Mouse (Mus musculus): ENCODE measurements around the gene Rangap1. TPM values are rescaled to one million over a fixed set of nuclear protein-coding genes. Genes with fewer than 3 reads are reported as not detected.
"Not testable (repeated sequence)": the region's sequence is repeated elsewhere in the genome, so short reads cannot be mapped to it uniquely, and the experiment has no call there.

Gene Rangap1
- total RNA-seq, 2 experiments from 2014 or later: 24.8 to 27.8 TPM

GRCm38 (mm10) chr15:81701350-81701749 is 44.0 kb downstream of the Rangap1 start:
- intact Hi-C loops (cut with DNase I; ENCODE audit: low total_unique reads); DNase-seq: not testable (repeated sequence)

DNA sequence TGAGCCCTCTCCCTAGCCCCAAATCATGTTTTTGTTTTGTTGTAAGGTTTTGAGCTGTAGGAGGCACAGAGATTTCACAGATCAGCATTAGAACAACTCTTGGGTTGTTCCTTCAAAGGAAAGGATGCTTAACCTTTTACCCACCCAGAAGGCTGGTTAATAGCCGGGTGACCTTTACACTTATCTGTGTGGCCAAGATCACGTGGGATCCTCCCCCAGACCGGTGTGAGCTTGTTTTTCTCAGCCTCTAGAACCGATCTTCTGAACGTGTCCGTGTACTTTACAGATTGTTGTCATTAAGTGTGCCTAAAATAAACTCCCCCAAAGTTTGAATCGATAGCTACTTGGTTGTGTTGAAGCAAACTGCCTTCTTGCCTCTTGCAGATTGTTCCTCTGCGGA is 44.7 kb downstream of the Rangap1 start:
- intact Hi-C loops (cut with DNase I; ENCODE audit: low total_unique reads): no loop called here
- no peak for DNase-seq

GRCm38 (mm10) chr15:81700161-81700560 is 45.2 kb downstream of the Rangap1 start:
- intact Hi-C loops (cut with DNase I; ENCODE audit: low total_unique reads): no loop called here
- no peak for DNase-seq

GRCm38 (mm10) chr15:81698532-81698931 is 46.8 kb downstream of the Rangap1 start:
- intact Hi-C loops (cut with DNase I; ENCODE audit: low total_unique reads): no loop called here

GRCm38 (mm10) chr15:81697847-81698246 is 47.5 kb downstream of the Rangap1 start:
- intact Hi-C loops (cut with DNase I; ENCODE audit: low total_unique reads): no loop called here
- DNase-seq: no peak

More at GRCm38 (mm10) chr15:81698532-81698931, 46.8 kb downstream of the Rangap1 start:
- DNase-seq: no peak

- no peak for DNase-seq
- intact Hi-C loops (cut with DNase I; ENCODE audit: low total_unique reads): no loop called here
These were observed 48.2 kb downstream of the Rangap1 start, which contains the start of gene Chadl for GRCm38 (mm10) chr15:81697175-81697574. TSS of gene Chadl (minus strand) at chr15:81697287.

GRCm38 (mm10) chr15:81694891-81695290 is 50.4 kb downstream of the Rangap1 start:
- DNase-seq: no peak
- intact Hi-C loops (cut with DNase I; ENCODE audit: low total_unique reads): no loop called here

DNA sequence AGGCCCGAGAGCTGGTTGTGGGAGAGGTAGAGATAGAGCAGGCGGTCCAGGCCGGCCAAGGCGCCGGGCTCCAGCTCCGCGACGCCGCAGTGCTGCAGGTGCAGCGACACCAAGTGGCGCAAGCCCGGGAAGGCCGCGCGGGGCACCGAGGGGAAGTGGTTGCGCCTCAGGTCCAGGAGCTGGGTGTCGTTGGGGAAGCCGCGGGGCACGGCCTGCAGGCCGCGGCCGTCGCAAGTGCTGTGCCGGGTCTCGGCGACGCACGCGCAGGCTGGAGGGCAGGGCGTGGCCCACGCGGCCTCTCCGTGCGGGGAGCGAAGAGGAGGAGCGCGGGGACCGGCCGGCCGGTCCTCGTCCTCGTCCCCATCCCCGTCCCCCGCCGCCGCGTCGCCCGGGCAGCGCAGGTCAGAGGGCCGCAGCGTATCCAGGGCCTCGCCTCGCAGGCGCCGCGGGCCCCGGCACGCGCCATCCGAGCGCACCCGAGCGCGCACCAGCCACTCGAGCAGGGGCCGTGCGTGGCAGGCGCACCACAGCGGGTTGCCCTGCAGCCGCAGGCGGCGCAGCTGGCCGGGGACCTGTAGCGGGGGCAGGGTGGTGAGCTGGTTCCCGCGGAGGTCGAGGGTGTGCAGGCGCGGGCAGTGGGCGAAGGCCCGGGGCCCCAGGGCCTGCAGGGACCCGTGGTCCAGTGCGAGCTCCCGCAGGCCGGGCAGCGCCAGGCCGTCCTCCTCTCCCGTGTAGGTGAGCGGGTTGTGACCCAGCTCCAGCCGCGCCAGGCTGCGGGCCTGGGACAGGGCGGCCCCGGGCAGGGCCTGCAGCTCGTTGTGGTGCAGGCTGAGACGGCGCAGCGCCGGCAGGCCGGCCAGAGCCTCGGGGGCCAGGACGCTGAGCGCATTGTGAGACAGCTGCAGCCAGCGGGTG is 51.1 kb downstream of the Rangap1 start:
- DNase-seq: peak; percentile 87
- intact Hi-C loops (cut with DNase I; ENCODE audit: low total_unique reads): no loop called here

DNA sequence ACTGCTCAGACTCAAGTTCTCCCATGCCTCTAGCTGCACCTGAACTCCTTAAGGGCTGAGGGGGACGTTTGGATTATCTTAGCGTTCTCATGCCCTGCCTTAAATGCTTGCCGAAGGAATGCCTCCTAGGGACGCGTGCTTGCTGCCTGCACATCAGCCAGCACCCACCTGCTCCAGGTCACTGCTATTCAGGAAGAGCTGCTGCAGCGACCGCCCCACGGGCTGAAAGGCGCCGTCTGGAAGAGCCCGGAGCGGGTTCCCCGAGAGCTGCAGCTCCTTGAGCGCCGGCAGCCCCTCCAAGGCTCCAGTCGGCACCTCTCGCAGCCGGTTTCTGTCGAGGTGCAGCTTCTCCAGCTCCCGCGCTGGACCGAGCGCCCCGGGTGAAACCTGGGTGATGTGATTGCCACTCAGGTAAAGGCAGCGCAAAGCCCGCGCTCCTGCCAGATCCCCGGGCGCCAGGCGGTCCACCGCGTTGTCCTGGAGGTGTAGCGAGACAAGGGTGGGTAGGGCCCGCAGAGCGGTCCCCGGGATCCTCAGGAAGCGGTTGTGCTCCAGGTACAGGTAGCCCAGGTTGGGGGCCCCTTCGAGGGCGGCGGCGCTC is 51.9 kb downstream of the Rangap1 start:
- no peak for DNase-seq
- intact Hi-C loops (cut with DNase I; ENCODE audit: low total_unique reads): no loop called here

DNA sequence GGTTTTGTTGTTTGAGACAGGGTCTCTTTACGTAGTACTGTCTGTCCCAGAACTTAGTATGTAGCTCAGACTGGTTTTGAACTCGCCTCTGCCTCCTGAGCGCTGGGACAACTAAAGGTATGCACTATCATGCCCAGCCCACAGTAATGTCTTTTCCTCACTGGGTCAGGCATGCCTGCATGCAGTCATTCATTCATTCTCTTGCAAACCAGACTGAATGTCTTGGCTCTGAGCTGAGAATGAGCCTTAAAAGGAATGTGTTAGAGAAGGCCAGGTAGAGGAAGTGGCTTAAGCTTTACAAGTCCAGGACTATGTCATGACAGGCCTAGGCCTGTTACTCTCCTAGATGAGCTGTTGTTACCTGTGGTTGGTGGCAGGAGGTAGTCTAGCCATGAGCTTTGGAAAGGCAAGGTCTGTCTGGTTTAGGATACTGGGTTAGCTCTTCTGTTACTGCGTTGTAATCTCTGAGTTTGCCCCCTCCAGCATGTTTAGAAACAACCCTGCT is 65.0 kb downstream of the Rangap1 start:
- no peak for DNase-seq
- intact Hi-C loops (cut with DNase I; ENCODE audit: low total_unique reads): no loop called here

GRCm38 (mm10) chr15:81676637-81677036 is 68.7 kb downstream of the Rangap1 start:
- intact Hi-C loops (cut with DNase I; ENCODE audit: low total_unique reads): no loop called here
- DNase-seq: no peak

DNA sequence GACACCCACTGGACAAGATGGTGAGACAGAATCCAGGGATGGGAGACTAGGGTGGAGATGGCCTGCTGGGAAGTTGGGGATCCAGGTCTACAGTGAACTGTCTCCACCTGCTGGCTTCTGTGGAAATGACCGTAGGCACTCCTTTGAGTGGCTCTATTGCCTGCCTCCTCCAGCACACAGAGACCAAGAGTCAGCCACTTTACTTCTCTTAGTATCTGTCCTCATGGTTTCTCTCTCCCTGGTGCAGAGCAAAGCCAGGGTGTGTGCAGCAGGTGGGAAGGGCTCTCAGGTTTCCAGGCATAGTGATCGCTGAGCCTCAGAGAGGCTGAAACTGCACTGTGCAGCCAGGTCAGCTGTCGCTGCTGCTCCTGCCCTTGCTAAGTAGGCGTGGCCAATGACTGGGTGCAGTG is 75.1 kb downstream of the Rangap1 start:
- intact Hi-C loops (cut with DNase I; ENCODE audit: low total_unique reads): no loop called here
- peak; percentile 35 for DNase-seq

- intact Hi-C loops (cut with DNase I; ENCODE audit: low total_unique reads): no loop called here
- DNase-seq: no peak
These were observed 78.4 kb downstream of the Rangap1 start for GRCm38 (mm10) chr15:81666957-81667356.

DNA sequence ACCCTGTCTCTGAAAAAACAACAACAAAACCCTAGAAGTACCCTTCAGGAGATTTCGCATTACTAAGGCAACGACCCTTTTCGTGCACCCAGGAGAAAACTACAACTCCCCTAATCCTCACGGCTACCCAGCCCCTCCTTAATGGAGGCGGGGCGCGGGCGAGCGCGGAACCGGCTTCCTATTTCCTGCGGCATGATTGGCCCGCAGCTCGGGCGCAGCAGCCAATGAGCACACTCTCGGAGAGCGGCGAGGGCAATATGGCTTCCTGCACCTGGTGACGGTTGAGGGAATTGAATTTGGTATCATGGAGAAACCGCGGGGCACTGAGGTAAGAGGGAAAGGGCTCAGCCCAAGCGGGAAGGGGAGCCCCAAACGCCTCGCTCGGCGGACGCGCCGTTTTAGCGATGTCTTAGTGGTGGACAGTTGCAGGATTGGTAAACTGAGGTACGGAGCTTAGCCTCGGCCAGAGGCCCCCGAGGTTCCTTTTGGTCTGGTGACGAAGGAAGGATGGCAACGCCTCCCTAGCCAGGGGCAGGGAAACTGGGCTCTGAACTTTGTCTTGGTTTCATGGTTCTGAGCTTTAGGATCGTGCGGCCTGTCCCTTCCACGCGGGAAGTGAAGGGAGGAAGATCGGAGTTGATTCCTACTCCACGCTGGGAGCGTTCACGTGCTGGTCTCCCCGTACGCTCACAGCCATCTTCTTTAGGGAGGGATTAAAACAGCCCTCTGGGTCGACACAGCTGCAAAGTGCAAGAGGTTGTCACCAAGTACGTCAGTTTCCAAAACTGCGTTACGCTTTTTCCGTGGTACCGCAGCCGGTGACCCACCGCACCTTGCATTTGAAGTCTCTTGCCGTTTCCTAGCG is 81.4 kb downstream of the Rangap1 start, which contains the start of gene L3mbtl2:
L3mbtl2 (plus strand) TSS at position 193 of the 865 bp plus-strand sequence.
- peak; percentile 92 for DNase-seq
- intact Hi-C loops (cut with DNase I; ENCODE audit: low total_unique reads): no loop called here

DNA sequence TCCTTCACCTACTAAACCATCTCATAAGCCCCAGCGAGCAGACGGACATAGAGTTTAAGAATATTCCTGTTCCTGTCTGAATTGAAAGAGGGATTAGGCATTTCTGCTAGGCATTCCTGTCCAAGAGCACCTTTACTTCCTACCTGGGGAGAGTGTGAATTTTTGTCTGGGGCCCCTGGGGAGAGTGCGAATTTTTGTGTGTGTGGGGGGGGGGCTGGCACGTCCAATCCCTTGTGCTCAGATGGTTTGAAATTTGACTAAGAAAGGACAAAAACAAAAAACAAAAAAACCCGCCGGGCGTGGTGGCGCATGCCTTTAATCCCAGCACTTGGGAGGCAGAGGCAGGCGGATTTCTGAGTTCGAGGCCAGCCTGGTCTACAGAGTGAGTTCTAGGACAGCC is 82.0 kb downstream of the Rangap1 start:
- intact Hi-C loops (cut with DNase I; ENCODE audit: low total_unique reads): no loop called here
- no peak for DNase-seq

DNA sequence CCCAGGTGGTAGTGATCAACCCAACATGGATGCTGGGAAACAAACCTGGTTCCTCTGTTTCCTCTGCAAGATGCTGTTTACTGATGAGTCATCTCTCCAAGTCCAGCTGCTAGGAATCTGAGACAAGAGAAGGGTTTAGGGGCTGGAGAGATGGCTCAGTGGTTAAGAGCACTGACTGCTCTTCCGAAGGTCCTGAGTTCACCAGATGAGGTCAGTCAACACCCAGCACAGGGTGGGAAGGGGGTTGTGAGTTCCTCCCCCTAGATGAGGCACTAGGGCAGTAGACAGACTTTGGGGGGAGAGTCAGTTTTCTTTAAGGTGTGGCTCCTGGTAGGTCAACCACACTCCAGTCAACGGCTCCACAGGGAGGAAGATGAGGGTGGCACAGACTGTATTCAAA is 83.6 kb downstream of the Rangap1 start:
- intact Hi-C loops (cut with DNase I; ENCODE audit: low total_unique reads): no loop called here

More for the DNA sequence above, 83.6 kb downstream of the Rangap1 start:
- DNase-seq: no peak
